Mouse (Mus musculus): ENCODE results near the gene C1ql4.
A peak's percentile ranks its signal among the peaks of the same experiment; 100 is the strongest.
"Not testable (repeated sequence)": the region's sequence is repeated elsewhere in the genome, so short reads cannot be mapped to it uniquely, and the experiment has no call there.

The C1ql4 gene

GRCm38 (mm10) chr15:99074019-99074599 is 13.5 kb downstream of the C1ql4 start, which contains the start of gene Troap:
TSS of gene Troap (plus strand) at chr15:99074575.
- DNase-seq (ENCODE audit: low spot score), result no peak

GRCm38 (mm10) chr15:99071988-99072387 is 15.6 kb downstream of the C1ql4 start:
- DNase-seq (ENCODE audit: low spot score), result no peak

GRCm38 (mm10) chr15:99065557-99066165 is 22.0 kb downstream of the C1ql4 start:
- DNase-seq (ENCODE audit: low spot score), result no peak

- DNase-seq (ENCODE audit: low spot score), result peak; percentile 41
These were observed 31.3 kb downstream of the C1ql4 start for GRCm38 (mm10) chr15:99056332-99056731.

GRCm38 (mm10) chr15:99055511-99055961 is 32.1 kb downstream of the C1ql4 start:
- DNase-seq (ENCODE audit: low spot score), result no peak

- DNase-seq (ENCODE audit: low spot score), result no peak
These were observed 32.6 kb downstream of the C1ql4 start, which contains the start of gene Prph for GRCm38 (mm10) chr15:99055040-99055439. TSS of gene Prph (plus strand) at chr15:99055174.

- no peak for DNase-seq (ENCODE audit: low spot score)
These were observed 34.2 kb downstream of the C1ql4 start for GRCm38 (mm10) chr15:99053373-99053772.

GRCm38 (mm10) chr15:99049473-99050253 is 38.0 kb downstream of the C1ql4 start:
- peak; percentile 48 for DNase-seq (ENCODE audit: low spot score)

- DNase-seq (ENCODE audit: low spot score), result not testable (repeated sequence)
These were observed 41.9 kb downstream of the C1ql4 start for GRCm38 (mm10) chr15:99045734-99046133.

GRCm38 (mm10) chr15:99044854-99045253 is 42.8 kb downstream of the C1ql4 start:
- no peak for DNase-seq (ENCODE audit: low spot score)

GRCm38 (mm10) chr15:99042334-99042733 is 45.3 kb downstream of the C1ql4 start:
- DNase-seq (ENCODE audit: low spot score), result no peak

GRCm38 (mm10) chr15:99040920-99041856 is 46.4 kb downstream of the C1ql4 start:
- DNase-seq (ENCODE audit: low spot score), result no peak

GRCm38 (mm10) chr15:99039996-99040919 is 47.4 kb downstream of the C1ql4 start:
- DNase-seq (ENCODE audit: low spot score), result no peak

- no peak for DNase-seq (ENCODE audit: low spot score)
These were observed 48.3 kb downstream of the C1ql4 start for GRCm38 (mm10) chr15:99039306-99039705.

- no peak for DNase-seq (ENCODE audit: low spot score)
These were observed 48.8 kb downstream of the C1ql4 start for GRCm38 (mm10) chr15:99038797-99039196.

GRCm38 (mm10) chr15:99038025-99038424 is 49.6 kb downstream of the C1ql4 start:
- DNase-seq (ENCODE audit: low spot score), result no peak

- no peak for DNase-seq (ENCODE audit: low spot score)
These were observed 51.2 kb downstream of the C1ql4 start for GRCm38 (mm10) chr15:99036249-99036905.

GRCm38 (mm10) chr15:99035431-99035830 is 52.2 kb downstream of the C1ql4 start:
- DNase-seq (ENCODE audit: low spot score), result no peak

Data from T-cell, adult 2 months (primary cell).